Mouse (Mus musculus): ENCODE measurements around the gene Sdsl.

DNA sequence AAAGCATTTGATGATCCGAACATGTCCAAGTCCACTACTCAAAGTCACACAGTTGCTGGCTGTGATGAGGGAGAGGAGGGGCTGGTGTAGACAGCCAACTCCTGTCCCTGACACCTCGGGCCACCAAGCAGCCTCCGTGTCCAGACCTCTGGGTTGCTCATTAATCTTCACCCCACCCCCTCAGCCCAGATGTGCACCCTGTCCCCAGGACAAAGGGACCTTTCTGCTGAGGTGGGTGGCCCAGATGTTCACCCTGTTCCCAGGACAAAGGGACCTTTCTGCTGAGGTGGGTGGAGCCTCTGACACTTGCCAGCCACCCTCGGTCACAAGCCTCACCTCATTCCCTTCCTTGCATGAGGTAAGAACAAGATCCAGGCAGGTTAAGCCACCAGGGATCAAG, 1.1 kb downstream of the Sdsl start:
- no peak for TF ChIP-seq CTCF (conservative IDR thresholded peaks at IDR 0.05; ENCODE audit: insufficient read depth, insufficient read length, low read depth, low read length)
- TF ChIP-seq POLR2A (IDR thresholded peaks at IDR 0.05; ENCODE audit: low read depth, low read length): no peak

Data from kidney, adult 2 months (tissue).